Mouse (Mus musculus) cerebellum, postnatal 10 days (tissue): ENCODE results near the gene Olfr1030.
"Not testable (repeated sequence)": the region's sequence is repeated elsewhere in the genome, so short reads cannot be mapped to it uniquely, and the experiment has no call there.

Experiments used
- DNase-seq, 2 experiments: peaks; one replicate each; pipeline ENCODE4 v3.0.0; 2021; ENCODE audit warnings: mixed read lengths in 2 of 2

Olfr1030 gene

DNA sequence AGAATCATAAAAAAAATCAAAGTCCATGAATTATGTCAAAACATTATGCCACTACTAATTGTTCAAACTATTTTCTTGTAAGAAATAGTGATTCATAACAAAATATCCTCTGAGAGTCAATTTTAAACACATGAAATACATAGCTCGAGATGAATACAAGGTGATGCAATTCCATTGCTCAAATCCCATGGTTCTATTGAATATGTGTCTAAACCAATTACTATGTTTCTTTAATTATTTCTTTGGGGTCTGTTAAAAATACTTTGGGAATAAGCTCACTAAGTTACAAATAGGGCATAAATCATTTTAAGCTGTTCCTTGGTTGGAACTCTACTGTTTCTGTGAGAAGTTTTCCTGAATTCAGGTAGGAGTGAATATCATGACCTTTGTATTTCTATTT is at the start of gene Olfr1030:
TSS of gene Olfr1030 (plus strand) at position 301 of the 400 bp plus-strand sequence.
- DNase-seq, result no peak

DNA sequence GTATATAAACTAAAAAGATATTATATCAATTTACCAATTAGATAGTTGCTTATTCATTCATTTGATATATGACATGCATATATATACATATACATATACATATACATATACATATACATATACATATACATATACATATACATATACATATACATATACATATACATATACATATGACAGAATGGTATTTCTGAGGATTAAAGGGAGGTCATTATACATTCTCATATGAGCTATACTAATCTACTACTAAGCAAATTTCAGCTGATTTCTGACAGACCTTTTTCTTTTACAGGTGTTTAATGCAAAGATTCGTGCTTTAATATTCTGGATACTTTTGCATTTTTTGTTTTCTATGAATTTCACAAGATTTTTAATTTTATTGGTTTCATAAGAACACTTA is 28.9 kb upstream of the Olfr1030 start, which contains the start of gene Olfr1028:
TSS of gene Olfr1028 (plus strand) at position 301 of the 400 bp plus-strand sequence.
- no peak for DNase-seq

DNA sequence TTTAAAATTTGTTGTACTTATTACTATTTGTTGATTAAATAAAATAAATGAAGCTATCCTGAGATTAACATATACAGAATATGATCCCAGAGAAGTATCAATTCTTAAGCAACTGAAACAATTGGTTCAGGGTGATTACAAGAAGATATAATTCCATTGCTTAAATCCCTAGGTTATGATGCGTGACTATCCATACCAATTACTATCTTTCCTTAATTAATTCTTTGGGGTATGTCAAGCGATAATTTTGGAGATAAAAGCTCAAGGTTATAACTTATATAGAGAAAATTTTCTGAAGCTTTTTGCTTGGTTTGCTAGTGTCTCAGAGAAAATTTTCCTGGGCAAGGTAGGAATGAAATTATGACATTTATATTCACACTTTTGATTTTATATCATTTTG is 5.5 kb upstream of the Olfr1030 start, which contains the start of gene Olfr1029:
TSS of gene Olfr1029 (plus strand) at position 301 of the 400 bp plus-strand sequence.
- no peak for DNase-seq

DNA sequence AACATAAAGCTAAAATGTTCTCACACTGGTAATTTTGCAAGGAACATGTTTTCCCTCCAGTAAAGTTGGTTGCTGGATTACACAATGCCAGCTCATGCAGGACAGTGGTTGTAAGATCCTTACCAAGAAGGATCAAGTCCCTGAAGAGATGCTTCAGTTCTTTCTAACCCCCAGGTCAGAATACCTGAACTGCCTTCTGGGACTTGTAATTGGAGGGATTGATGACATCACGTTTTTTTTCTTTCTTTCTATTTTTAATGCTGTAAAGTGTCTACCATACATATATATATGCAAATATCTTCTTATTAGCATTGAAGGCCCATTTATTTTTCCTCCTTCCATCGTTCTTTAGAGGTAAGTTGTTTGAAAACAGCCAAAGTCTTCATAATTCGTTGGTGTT is 10.9 kb downstream of the Olfr1030 start, which contains the start of gene Olfr1031:
TSS of gene Olfr1031 (plus strand) at position 301 of the 400 bp plus-strand sequence.
- DNase-seq, result no peak

DNA sequence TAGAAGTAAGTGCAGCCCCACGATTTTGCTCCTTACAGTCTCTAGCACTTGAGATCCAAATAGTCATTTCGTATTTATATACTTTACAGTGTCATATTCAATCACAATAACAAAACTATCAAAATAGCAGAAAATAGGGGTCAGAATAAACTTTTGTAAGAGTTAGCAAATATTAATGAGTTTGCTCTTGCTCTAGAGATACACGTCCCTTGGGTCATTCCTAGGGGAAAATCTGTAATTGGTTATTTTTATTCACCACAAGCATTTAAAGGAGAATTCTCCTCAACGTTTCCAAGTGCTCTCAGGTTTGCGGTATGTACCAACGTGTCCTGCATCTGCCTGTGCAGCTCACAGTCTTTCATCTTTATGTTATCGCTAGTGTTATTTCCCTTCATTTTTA is 26.2 kb downstream of the Olfr1030 start, which contains the start of gene Olfr1032:
TSS of gene Olfr1032 (plus strand) at position 301 of the 400 bp plus-strand sequence.
- no peak for DNase-seq

DNA sequence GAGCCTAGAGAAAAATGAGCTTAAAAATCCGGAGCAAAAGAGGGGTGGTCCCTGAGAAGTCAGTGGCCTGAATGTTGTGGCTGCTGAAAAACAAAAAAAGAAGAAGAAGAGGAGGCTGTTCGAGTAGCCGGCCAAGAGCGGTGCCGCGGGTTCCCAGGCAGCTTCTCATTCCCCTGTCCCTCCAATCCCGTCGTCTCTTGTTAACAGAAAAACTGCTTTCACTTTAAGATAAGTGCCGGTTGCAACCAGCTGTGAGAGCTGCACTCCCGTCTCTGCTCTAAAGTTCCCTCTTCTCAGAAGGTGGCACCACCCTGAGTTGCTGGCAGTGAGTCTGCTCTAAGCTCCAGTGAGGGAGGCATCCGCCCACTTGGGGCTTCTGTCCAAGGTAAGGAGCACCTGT is 41.3 kb downstream of the Olfr1030 start, which contains the start of gene Olfr1033:
TSS of gene Olfr1033 (plus strand) at position 228 of the 400 bp plus-strand sequence.
- DNase-seq, result peak in 1 of 2 experiments; percentile 3

DNA sequence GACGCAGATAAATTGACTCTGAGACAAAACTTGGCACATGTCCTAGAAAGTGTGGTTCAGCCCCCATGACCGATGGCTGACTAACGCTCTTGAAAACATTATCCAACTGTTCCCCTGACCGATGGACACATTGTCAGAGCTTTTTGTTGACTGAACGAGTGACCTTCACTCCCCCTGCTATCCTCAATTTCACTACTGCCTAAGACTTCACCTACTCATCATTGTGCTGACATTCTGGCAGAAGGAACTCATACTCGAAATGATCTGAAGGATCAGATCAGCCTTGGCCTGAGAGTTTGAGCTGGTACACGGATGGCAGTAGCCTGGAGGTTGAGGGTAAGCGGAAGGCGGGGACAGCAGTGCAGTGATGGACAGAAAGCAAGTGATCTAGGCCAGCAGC is 42.4 kb downstream of the Olfr1030 start:
- DNase-seq, result not testable (repeated sequence)
